Mouse (Mus musculus): Measurements from ENCODE around the gene Angel2.
A peak's percentile ranks its signal among the peaks of the same experiment; 100 is the strongest.
"Not testable (repeated sequence)": the region's sequence is repeated elsewhere in the genome, so short reads cannot be mapped to it uniquely, and the experiment has no call there.

The Angel2 gene

GRCm38 (mm10) chr1:190924812-190925211 is at the start of gene Angel2:
Gene Angel2, plus strand, starts transcription at chr1:190925112.
- not testable (repeated sequence) for DNase-seq (ENCODE audit: low spot score in 2 of 2)

GRCm38 (mm10) chr1:190875751-190876150 is 49.2 kb upstream of the Angel2 start:
- no peak for DNase-seq (ENCODE audit: low spot score in 2 of 2)

GRCm38 (mm10) chr1:190880638-190881037 is 44.3 kb upstream of the Angel2 start:
- DNase-seq (ENCODE audit: low spot score in 2 of 2), result no peak

- peak; percentile 15 to 41 for DNase-seq (ENCODE audit: low spot score in 2 of 2)
These were observed 43.5 kb upstream of the Angel2 start for GRCm38 (mm10) chr1:190881422-190881821.

GRCm38 (mm10) chr1:190886014-190886413 is 38.9 kb upstream of the Angel2 start:
- DNase-seq (ENCODE audit: low spot score in 2 of 2), result no peak

- no peak for DNase-seq (ENCODE audit: low spot score in 2 of 2)
These were observed 36.9 kb upstream of the Angel2 start for GRCm38 (mm10) chr1:190888031-190888430.

GRCm38 (mm10) chr1:190888646-190889045 is 36.3 kb upstream of the Angel2 start:
- no peak for DNase-seq (ENCODE audit: low spot score in 2 of 2)

- no peak for DNase-seq (ENCODE audit: low spot score in 2 of 2)
These were observed 31.2 kb upstream of the Angel2 start for GRCm38 (mm10) chr1:190893559-190894167.

GRCm38 (mm10) chr1:190898186-190898585 is 26.7 kb upstream of the Angel2 start:
- DNase-seq (ENCODE audit: low spot score in 2 of 2), result no peak

- DNase-seq (ENCODE audit: low spot score in 2 of 2), result peak; percentile 49 to 60
These were observed 25.9 kb upstream of the Angel2 start for GRCm38 (mm10) chr1:190898899-190899575.

GRCm38 (mm10) chr1:190901082-190901481 is 23.8 kb upstream of the Angel2 start:
- DNase-seq (ENCODE audit: low spot score in 2 of 2), result no peak

- no peak for DNase-seq (ENCODE audit: low spot score in 2 of 2)
These were observed 20.8 kb upstream of the Angel2 start for GRCm38 (mm10) chr1:190904136-190904535.

GRCm38 (mm10) chr1:190904714-190905113 is 20.2 kb upstream of the Angel2 start:
- no peak for DNase-seq (ENCODE audit: low spot score in 2 of 2)

- DNase-seq (ENCODE audit: low spot score in 2 of 2), result no peak
These were observed 14.1 kb upstream of the Angel2 start for GRCm38 (mm10) chr1:190910836-190911235.

- peak; percentile 51 to 70 for DNase-seq (ENCODE audit: low spot score in 2 of 2)
These were observed 13.3 kb upstream of the Angel2 start, which contains the start of gene Rps6kc1 for GRCm38 (mm10) chr1:190911415-190912123. Gene Rps6kc1, minus strand, starts transcription at chr1:190911770.

GRCm38 (mm10) chr1:190912623-190913022 is 12.3 kb upstream of the Angel2 start:
- DNase-seq (ENCODE audit: low spot score in 2 of 2), result no peak

- no peak for DNase-seq (ENCODE audit: low spot score in 2 of 2)
These were observed 6.0 kb upstream of the Angel2 start for GRCm38 (mm10) chr1:190918938-190919337.

- no peak for DNase-seq (ENCODE audit: low spot score in 2 of 2)
These were observed 5.0 kb upstream of the Angel2 start for GRCm38 (mm10) chr1:190919725-190920469.

- no peak for DNase-seq (ENCODE audit: low spot score in 2 of 2)
These were observed 2.4 kb downstream of the Angel2 start for GRCm38 (mm10) chr1:190927311-190927710.

- DNase-seq (ENCODE audit: low spot score in 2 of 2), result peak in 1 of 2 experiments; percentile 6
These were observed 2.9 kb downstream of the Angel2 start for GRCm38 (mm10) chr1:190927751-190928369.

- peak; percentile 96 to 98 for DNase-seq (ENCODE audit: low spot score in 2 of 2)
These were observed 3.6 kb downstream of the Angel2 start for GRCm38 (mm10) chr1:190928370-190929009.

Measured in urinary bladder, postnatal 36 days (tissue).